Mouse (Mus musculus) embryo, embryonic 9.5 days (tissue): ENCODE measurements around the gene Calm3.

Source experiments
- DNase-seq: peaks from one replicate; pipeline ENCODE4 v3.0.0-alpha.2; 2017; ENCODE audit errors: extremely low spot score

Calm3 gene

GRCm38 (mm10) chr7:16891641-16892351 lies 32.1 kb downstream of the Calm3 start, which contains the start of gene Gng8:
Gene Gng8, plus strand, starts transcription at chr7:16891786.
- peak; percentile 87 for DNase-seq

GRCm38 (mm10) chr7:16890944-16891343 lies 33.0 kb downstream of the Calm3 start:
- DNase-seq: peak; percentile 90

- no peak for DNase-seq
These were observed 33.4 kb downstream of the Calm3 start for GRCm38 (mm10) chr7:16890536-16890935.

GRCm38 (mm10) chr7:16885905-16886304 lies 38.0 kb downstream of the Calm3 start:
- no peak for DNase-seq

GRCm38 (mm10) chr7:16885271-16885776 lies 38.6 kb downstream of the Calm3 start:
- no peak for DNase-seq

- no peak for DNase-seq
These were observed 39.6 kb downstream of the Calm3 start for GRCm38 (mm10) chr7:16884334-16884733.

- DNase-seq: no peak
These were observed 40.8 kb downstream of the Calm3 start for GRCm38 (mm10) chr7:16883162-16883561.

GRCm38 (mm10) chr7:16880615-16881014 lies 43.3 kb downstream of the Calm3 start:
- no peak for DNase-seq

- DNase-seq: peak; percentile 86
These were observed 43.9 kb downstream of the Calm3 start for GRCm38 (mm10) chr7:16879796-16880547.

GRCm38 (mm10) chr7:16877717-16878116 lies 46.2 kb downstream of the Calm3 start:
- DNase-seq: no peak

GRCm38 (mm10) chr7:16876608-16877007 lies 47.3 kb downstream of the Calm3 start:
- DNase-seq: peak; percentile 89

- no peak for DNase-seq
These were observed 47.9 kb downstream of the Calm3 start for GRCm38 (mm10) chr7:16876006-16876405.

- DNase-seq: no peak
These were observed 48.6 kb downstream of the Calm3 start for GRCm38 (mm10) chr7:16875326-16875725.

- DNase-seq: no peak
These were observed 48.8 kb downstream of the Calm3 start, which contains the start of gene Dact3 for GRCm38 (mm10) chr7:16875310-16875325. Gene Dact3, plus strand, starts transcription at chr7:16875317.

GRCm38 (mm10) chr7:16874756-16875309 lies 49.1 kb downstream of the Calm3 start:
- DNase-seq: peak; percentile 100

- DNase-seq: peak; percentile 80
These were observed 49.7 kb downstream of the Calm3 start for GRCm38 (mm10) chr7:16874190-16874589.

GRCm38 (mm10) chr7:16873392-16873791 lies 50.5 kb downstream of the Calm3 start:
- DNase-seq: no peak

GRCm38 (mm10) chr7:16872478-16872877 lies 51.4 kb downstream of the Calm3 start:
- no peak for DNase-seq

GRCm38 (mm10) chr7:16871600-16871999 lies 52.3 kb downstream of the Calm3 start:
- DNase-seq: no peak

- DNase-seq: peak; percentile 76
These were observed 54.4 kb downstream of the Calm3 start for GRCm38 (mm10) chr7:16869497-16869896.

GRCm38 (mm10) chr7:16867488-16867887 lies 56.4 kb downstream of the Calm3 start:
- DNase-seq: no peak
